29 mouse cellular contexts compared by ENCODE assay signal in genomic region chr16:22938541-22938940, GRCm38 (mm10). TPM values are rescaled to one million over a fixed set of nuclear protein-coding genes. Genes with fewer than 3 reads are reported as not detected.
"Had no signal": no experiment of that assay in that cellular context is flagged by ENCODE, and none has a peak within 500 bp of the region (broad histone marks: within the 10 kb centered on the region; RNA-seq: fewer than 3 reads in every experiment).

No protein-coding gene starts in this region.

- H3K4me1 ChIP-seq: heart, embryonic 10.5 days; heart, embryonic 13.5 days; heart, embryonic 15.5 days; hindbrain, embryonic 13.5 days; hindbrain, embryonic 15.5 days; limb, embryonic 10.5 days; limb, embryonic 12.5 days; liver, embryonic 12.5 days had no signal

- H3K4me3 ChIP-seq: heart, embryonic 10.5 days; heart, embryonic 13.5 days; heart, embryonic 15.5 days; hindbrain, embryonic 13.5 days; hindbrain, embryonic 15.5 days; layer of hippocampus, adult 2 months; left cerebral cortex, adult 2 months; limb, embryonic 10.5 days; limb, embryonic 12.5 days; liver, embryonic 12.5 days had no signal

- H3K9ac ChIP-seq: heart, embryonic 13.5 days; heart, embryonic 15.5 days; hindbrain, embryonic 13.5 days; hindbrain, embryonic 15.5 days; limb, embryonic 12.5 days; liver, embryonic 12.5 days; liver, embryonic 14.5 days had no signal

- H3K9me3 ChIP-seq: heart, embryonic 10.5 days; heart, embryonic 15.5 days; hindbrain, embryonic 13.5 days; hindbrain, embryonic 15.5 days; limb, embryonic 10.5 days; limb, embryonic 12.5 days; liver, embryonic 12.5 days had no signal

- H3K4me2 ChIP-seq: heart, embryonic 13.5 days; heart, embryonic 15.5 days; hindbrain, embryonic 13.5 days; hindbrain, embryonic 15.5 days; limb, embryonic 12.5 days; liver, embryonic 12.5 days had no signal

- DNase-seq: gastrocnemius, postnatal 14 days; gastrocnemius, postnatal 36 days; heart, adult 18-20 months; heart, postnatal 14 days; heart, postnatal 36 days; kidney, adult 18-20 months; kidney, adult 8-10 months; kidney, postnatal 10 days; kidney, postnatal 25 days; kidney, postnatal 4 days; liver had no signal

- H3K27ac ChIP-seq: heart, embryonic 10.5 days; heart, embryonic 13.5 days; heart, embryonic 15.5 days; hindbrain, embryonic 13.5 days; hindbrain, embryonic 15.5 days; hindbrain, postnatal 0 days; layer of hippocampus, adult 2 months; left cerebral cortex, adult 2 months; limb, embryonic 10.5 days; limb, embryonic 12.5 days; liver, embryonic 12.5 days; liver, embryonic 14.5 days had no signal

- H3K36me3 ChIP-seq: heart, embryonic 10.5 days; heart, embryonic 13.5 days; heart, embryonic 15.5 days; hindbrain, embryonic 13.5 days; hindbrain, embryonic 15.5 days; limb, embryonic 10.5 days; limb, embryonic 12.5 days; liver, embryonic 12.5 days had no signal

- ATAC-seq: hindbrain, postnatal 0 days; intestine, postnatal 0 days; liver, embryonic 12.5 days had no signal

- H3K27me3 ChIP-seq: heart, embryonic 13.5 days; heart, embryonic 15.5 days; hindbrain, embryonic 15.5 days; limb, embryonic 12.5 days; liver, embryonic 12.5 days had no signal

RNA-seq across cellular contexts. Expression of gene Hrg, which starts 12.3 kb away (rescaled TPM):
- polyA plus RNA-seq: gonadal fat pad, adult 2 months; heart, embryonic 13.5 days; heart, embryonic 15.5 days; heart, postnatal 0 days; hindbrain, embryonic 13.5 days; hindbrain, embryonic 15.5 days; hindbrain, postnatal 0 days; intestine, embryonic 14.5 days; intestine, postnatal 0 days; kidney, embryonic 14.5 days; limb, embryonic 10.5 days; limb, embryonic 12.5 days had no signal

RNA-seq across cellular contexts. Expression of gene Fetub, which starts 20.4 kb away (rescaled TPM):
- polyA plus RNA-seq: heart, embryonic 10.5 days; heart, embryonic 13.5 days; heart, embryonic 15.5 days; heart, postnatal 0 days; hindbrain, embryonic 11.5 days; hindbrain, embryonic 13.5 days; hindbrain, embryonic 15.5 days; intestine, embryonic 14.5 days; intestine, postnatal 0 days; kidney, embryonic 14.5 days; limb, embryonic 10.5 days; limb, embryonic 12.5 days had no signal

RNA-seq across cellular contexts. Expression of gene Ahsg, which starts 47.5 kb away (rescaled TPM):
- polyA plus RNA-seq: hindbrain, embryonic 11.5 days; hindbrain, embryonic 13.5 days; hindbrain, postnatal 0 days; limb, embryonic 10.5 days had no signal
